Mouse (Mus musculus) ES-E14 (cell line): ENCODE results near the gene Tmem198b. TPM values are rescaled to one million over a fixed set of nuclear protein-coding genes. Genes with fewer than 3 reads are reported as not detected.

Experiments
- DNase-seq: peaks from one replicate; pipeline ENCODE4 v3.0.0-alpha.2; 2013; ENCODE audit warnings: low read depth, low spot score
- H3K27ac ChIP-seq: 2 replicates; pipeline ENCODE4 v1.5.1; 2012; ENCODE audit warnings: low read depth, mild to moderate bottlenecking, low read length, moderate library complexity, mixed read lengths; ENCODE audit not compliant: poor library complexity, insufficient read depth, severe bottlenecking
- H3K36me3 ChIP-seq: 2 replicates; pipeline ENCODE4 v1.6.1; 2012; ENCODE audit warnings: mild to moderate bottlenecking, low read length, moderate library complexity, mixed read lengths; ENCODE audit not compliant: control insufficient read depth, poor library complexity, insufficient read depth, severe bottlenecking
- H3K4me1 ChIP-seq, 2 experiments: fragments of 150-350 bp in 1 of 2; sonication (generic) in 1 of 2; 2 replicates each; pipeline ENCODE4 v1.6.1; 2012; ENCODE audit warnings: low read length in 2 of 2, mild to moderate bottlenecking in 1 of 2, mixed read lengths in 1 of 2; ENCODE audit not compliant: control insufficient read depth in 2 of 2, insufficient read depth in 2 of 2, poor library complexity in 1 of 2
- H3K4me3 ChIP-seq, 2 experiments: fragments of 150-350 bp in 1 of 2; sonication (generic) in 1 of 2; 2 replicates each; pipeline ENCODE4 v1.5.1; 2012; ENCODE audit warnings: low read length in 2 of 2, low read depth in 1 of 2, mild to moderate bottlenecking in 1 of 2, mixed read lengths in 1 of 2; ENCODE audit not compliant: insufficient read depth in 1 of 2, poor library complexity in 1 of 2, severe bottlenecking in 1 of 2
- H3K9ac ChIP-seq: 2 replicates; pipeline ENCODE4 v1.6.1; 2012; ENCODE audit warnings: low read depth, mild to moderate bottlenecking, low read length, mixed read lengths; ENCODE audit not compliant: poor library complexity, insufficient read depth, severe bottlenecking
- H3K9me3 ChIP-seq: fragments of 150-350 bp; sonication (generic); 2 replicates; pipeline ENCODE4 v1.6.1; 2012; ENCODE audit warnings: low read depth, mild to moderate bottlenecking, low read length; ENCODE audit not compliant: control insufficient read depth, insufficient read depth
- CHD2 ChIP-seq: IDR thresholded peaks from 2 replicates; pipeline ENCODE4 v1.6.1; 2014; ENCODE audit warnings: mild to moderate bottlenecking, low read depth, low read length, inconsistent platforms
- HCFC1 ChIP-seq: IDR thresholded peaks from 2 replicates; pipeline ENCODE4 v1.6.1; 2012; ENCODE audit warnings: low read length, inconsistent platforms, borderline replicate concordance; ENCODE audit not compliant: insufficient read depth
- MAFK ChIP-seq: IDR thresholded peaks from 2 replicates; pipeline ENCODE4 v1.6.1; 2014; ENCODE audit warnings: mild to moderate bottlenecking, low read depth, low read length, inconsistent platforms; ENCODE audit not compliant: insufficient read depth
- ZC3H11A ChIP-seq: IDR thresholded peaks from 2 replicates; pipeline ENCODE4 v1.6.1; 2012; ENCODE audit warnings: low read depth, mild to moderate bottlenecking, inconsistent platforms, low read length, borderline replicate concordance
- ZNF384 ChIP-seq: IDR thresholded peaks from 2 replicates; pipeline ENCODE4 v1.6.1; 2012; ENCODE audit warnings: low read depth, low read length, inconsistent platforms
- in situ Hi-C, 2 experiments: fragments of 600-800 bp; cut with MboI; formaldehyde crosslinking; loops; one replicate each; pipeline ENCODE4 v1.15.1; 2025; ENCODE audit warnings: low sequenced_read_pairs in 2 of 2, inconsistent platforms in 1 of 2; ENCODE audit not compliant: unreplicated experiment in 2 of 2
- total RNA-seq: library from RNA; depleted of rRNA; stranded (reverse); fragments of 300-350 nt; gene quantifications from 2 replicates; pipeline ENCODE4 v1.2.3, GENCODE M21; 2012

Gene Tmem198b
- total RNA-seq, 1 experiment, result 7.7 TPM

DNA sequence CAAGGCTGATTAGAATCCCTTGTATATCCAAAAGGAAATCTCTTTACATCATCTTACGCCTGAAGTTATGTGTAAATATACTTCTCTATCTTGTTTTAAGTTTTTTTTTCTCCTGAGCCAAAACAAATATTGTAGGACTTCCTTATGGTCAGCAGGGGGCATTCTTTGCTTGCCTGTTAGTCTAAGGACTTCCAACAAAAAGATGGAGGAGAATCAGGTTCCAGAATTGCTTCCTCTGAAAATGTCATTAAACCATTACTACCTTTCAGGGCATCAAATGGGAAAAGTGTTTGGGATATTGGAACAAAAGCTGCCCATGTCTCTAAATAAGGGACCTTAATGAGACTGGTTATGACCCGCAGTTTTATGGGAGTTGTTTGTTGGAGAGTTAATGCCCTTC, 41.3 kb upstream of the Tmem198b start:
- Histone ChIP-seq H3K9me3 (no peaks in the 10 kb centered on the region), H3K9ac (no peak overlapping the region), H3K4me1 (no peaks in the 10 kb centered on the region), H3K4me3 (no peak overlapping the region), H3K27ac (no peak overlapping the region), H3K36me3 (peaks cover 21% of the 10 kb centered on the region)
- no peak for TF ChIP-seq MAFK
- TF ChIP-seq CHD2, result no peak
- TF ChIP-seq HCFC1, result no peak
- no peak for TF ChIP-seq ZC3H11A
- TF ChIP-seq ZNF384, result no peak
- in situ Hi-C loops, result no loop called here
- no peak for DNase-seq

DNA sequence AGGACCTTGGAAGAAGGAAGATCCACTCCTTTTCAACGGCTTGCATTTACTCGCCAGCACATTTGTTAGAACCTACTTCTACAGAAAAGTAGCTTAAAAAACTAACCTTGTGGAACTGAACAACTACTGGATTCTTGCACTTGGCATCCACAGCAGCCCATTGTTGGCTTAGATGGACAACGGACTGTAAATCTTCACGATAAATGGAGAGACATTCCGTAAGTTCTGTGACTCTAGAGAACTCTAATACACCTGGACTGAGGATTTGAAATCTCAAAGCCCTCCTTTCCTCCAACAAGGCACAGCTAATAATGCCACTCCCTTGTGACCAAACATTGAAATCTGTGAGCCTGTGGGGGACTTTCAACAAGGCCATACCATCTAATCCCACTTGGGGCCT, 39.1 kb upstream of the Tmem198b start:
- in situ Hi-C loops, result no loop called here
- Histone ChIP-seq H3K9me3 (no peaks in the 10 kb centered on the region), H3K9ac (no peak overlapping the region), H3K4me3 (no peak overlapping the region), H3K4me1 (no peaks in the 10 kb centered on the region), H3K36me3 (peaks cover 20% of the 10 kb centered on the region), H3K27ac (no peak overlapping the region)
- no peak for TF ChIP-seq HCFC1
- no peak for TF ChIP-seq CHD2
- TF ChIP-seq ZC3H11A, result no peak
- TF ChIP-seq ZNF384, result no peak
- TF ChIP-seq MAFK, result no peak
- no peak for DNase-seq

DNA sequence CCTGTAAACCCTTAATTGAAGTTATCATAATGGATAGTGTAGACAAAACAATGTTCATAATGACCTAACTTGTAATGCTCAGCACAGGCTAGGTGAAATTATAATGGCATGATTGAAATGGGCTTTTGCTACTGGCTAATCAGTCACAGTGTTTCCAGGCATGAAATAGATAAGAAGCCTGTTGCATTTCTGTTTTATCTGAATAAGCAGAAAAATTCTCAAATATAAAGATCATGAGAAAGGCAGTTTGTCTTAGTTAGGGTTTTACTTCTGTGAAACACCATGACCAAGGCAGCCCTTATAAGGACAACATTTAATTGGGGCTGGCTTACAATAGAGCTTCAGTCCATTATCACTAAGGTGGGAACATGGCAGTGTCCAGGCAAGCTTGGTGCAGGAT, 36.4 kb upstream of the Tmem198b start:
- Histone ChIP-seq H3K27ac (no peak overlapping the region), H3K36me3 (peaks cover 25% of the 10 kb centered on the region), H3K9me3 (no peaks in the 10 kb centered on the region), H3K4me1 (no peaks in the 10 kb centered on the region), H3K4me3 (no peak overlapping the region), H3K9ac (no peak overlapping the region)
- no peak for DNase-seq
- in situ Hi-C loops, result no loop called here
- TF ChIP-seq HCFC1 (no peak), CHD2 (no peak), ZC3H11A (no peak), ZNF384 (no peak), MAFK (no peak)

GRCm38 (mm10) chr10:128839434-128839833, 35.3 kb upstream of the Tmem198b start:
- no peak overlapping the region for H3K9ac ChIP-seq
- H3K36me3 ChIP-seq, result peaks cover 28% of the 10 kb centered on the region
- no peak overlapping the region for H3K27ac ChIP-seq
- H3K4me1 ChIP-seq, result no peaks in the 10 kb centered on the region
- in situ Hi-C loops, result no loop called here
- no peaks in the 10 kb centered on the region for H3K9me3 ChIP-seq
- no peak for TF ChIP-seq ZC3H11A
- TF ChIP-seq CHD2, result no peak
- TF ChIP-seq HCFC1, result no peak
- no peak for TF ChIP-seq ZNF384
- no peak for TF ChIP-seq MAFK
- H3K4me3 ChIP-seq, result no peak overlapping the region
- DNase-seq, result no peak

GRCm38 (mm10) chr10:128837400-128837799, 33.2 kb upstream of the Tmem198b start:
- no peak for DNase-seq
- Histone ChIP-seq H3K4me3 (no peak overlapping the region), H3K27ac (no peak overlapping the region), H3K9me3 (no peaks in the 10 kb centered on the region), H3K4me1 (no peaks in the 10 kb centered on the region), H3K9ac (no peak overlapping the region), H3K36me3 (peaks cover 18% of the 10 kb centered on the region)
- in situ Hi-C loops, result no loop called here
- TF ChIP-seq CHD2 (no peak), ZNF384 (no peak), MAFK (no peak), HCFC1 (no peak), ZC3H11A (no peak)
